Mouse (Mus musculus): ENCODE measurements around the gene Adgrl2.

GRCm38 (mm10) chr3:148977124-148977529 lies 13.2 kb downstream of the Adgrl2 start:
- TF ChIP-seq CTCF (IDR thresholded peaks at IDR 0.05; ENCODE audit: insufficient read depth, low read depth, low read length): no peak
- TF ChIP-seq POLR2A (IDR thresholded peaks at IDR 0.05; ENCODE audit: insufficient read depth, low read depth, low read length): no peak

Measured in olfactory bulb, adult 2 months (tissue).